Mouse (Mus musculus) midbrain, embryonic 12.5 days (tissue): ENCODE results near the gene Mtus2. TPM values are rescaled to one million over a fixed set of nuclear protein-coding genes. Genes with fewer than 3 reads are reported as not detected.
A peak's percentile ranks its signal among the peaks of the same experiment; 100 is the strongest.

ENCODE experiments used
- ATAC-seq: fragments of 200-750 bp; cut with Nextera tagmentation; 2 replicates; pipeline ENCODE4 v1.8.0; 2017; ENCODE audit warnings: low read depth, moderate TSS enrichment, moderate library complexity; ENCODE audit not compliant: low FRiP score
- H3K27ac ChIP-seq: fragments of 300-500 bp; sonication (generic); replicated peaks from 2 replicates; pipeline ENCODE4 v1.5.1; 2016; ENCODE audit warnings: mild to moderate bottlenecking
- H3K27me3 ChIP-seq: fragments of 300-500 bp; sonication (generic); 2 replicates; pipeline ENCODE4 v1.6.1; 2016; ENCODE audit warnings: mild to moderate bottlenecking
- H3K36me3 ChIP-seq: fragments of 300-500 bp; sonication (generic); 2 replicates; pipeline ENCODE4 v1.6.1; 2016
- H3K4me1 ChIP-seq: fragments of 300-500 bp; sonication (generic); 2 replicates; pipeline ENCODE4 v1.6.1; 2016
- H3K4me2 ChIP-seq: fragments of 300-500 bp; sonication (generic); replicated peaks from 2 replicates; pipeline ENCODE4 v1.6.1; 2016; ENCODE audit warnings: mild to moderate bottlenecking, moderate library complexity
- H3K4me3 ChIP-seq: fragments of 300-500 bp; sonication (generic); 2 replicates; pipeline ENCODE4 v1.5.1; 2016; ENCODE audit warnings: mild to moderate bottlenecking
- H3K9ac ChIP-seq: fragments of 300-500 bp; sonication (generic); replicated peaks from 2 replicates; pipeline ENCODE4 v1.6.1; 2016; ENCODE audit warnings: mild to moderate bottlenecking, moderate library complexity
- H3K9me3 ChIP-seq: fragments of 300-500 bp; sonication (generic); 2 replicates; pipeline ENCODE4 v1.6.1; 2016; ENCODE audit warnings: mild to moderate bottlenecking
- WGBS: fragments of 180-500 bp; shearing (Covaris S2); methylation state at CpG from one replicate; pipeline ENCODE4 v1.1.7; 2016; 5-methylcytosine and 5-hydroxymethylcytosine counted together
- polyA plus RNA-seq: library from polyadenylated mRNA; unstranded; fragments of >200 nt; fragmentation: Nextera tagmentation; extraction: Ambion mirVana; gene quantifications from 2 replicates; pipeline ENCODE4 v1.2.1, GENCODE M21; 2016

Gene Mtus2
- polyA plus RNA-seq, 1 experiment from 2014 or later, result 25.4 TPM

DNA sequence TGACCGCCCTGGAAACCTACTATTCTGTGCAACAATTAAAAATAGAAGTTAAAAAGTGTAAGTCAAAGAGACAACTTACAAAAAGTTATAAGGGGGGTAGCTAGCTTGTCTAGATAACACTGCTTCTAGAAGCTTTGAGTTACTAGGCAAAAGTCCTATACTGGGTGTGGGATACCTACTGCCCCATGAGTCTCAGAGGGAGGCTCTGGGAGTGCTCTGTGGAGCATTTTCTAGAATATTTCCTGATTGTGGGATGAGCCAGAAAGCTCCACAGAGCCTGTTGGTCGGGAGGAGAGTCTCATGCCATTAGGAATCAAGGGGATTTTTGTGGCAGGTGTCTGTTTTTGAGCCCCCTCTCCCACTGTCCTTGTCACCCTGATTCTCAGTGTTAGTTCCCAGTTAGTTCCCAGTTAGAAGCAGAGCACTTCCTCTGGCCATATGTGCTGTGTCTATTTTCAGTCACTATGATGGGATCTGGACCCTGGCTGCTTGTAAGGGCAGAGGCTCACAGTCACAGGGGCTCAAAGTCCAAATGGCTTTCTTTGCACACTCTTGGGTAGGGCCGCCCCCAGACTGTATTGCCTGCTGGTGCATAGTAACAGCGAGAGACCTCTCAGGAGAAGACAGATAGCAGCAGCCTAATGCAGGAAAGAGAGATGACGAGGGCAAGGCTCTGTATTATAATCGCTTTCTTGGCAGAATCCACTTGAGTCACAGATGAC lies 57.2 kb downstream of the Mtus2 start:
- Histone ChIP-seq H3K27ac (no peak overlapping the region), H3K27me3 (no peaks in the 10 kb centered on the region), H3K4me2 (no peak overlapping the region), H3K4me3 (no peak overlapping the region), H3K4me1 (no peaks in the 10 kb centered on the region), H3K9me3 (no peaks in the 10 kb centered on the region), H3K36me3 (no peaks in the 10 kb centered on the region), H3K9ac (no peak overlapping the region)
- no peak for ATAC-seq
- 81% methylated on average over 6 of the region's 6 CpGs for WGBS

DNA sequence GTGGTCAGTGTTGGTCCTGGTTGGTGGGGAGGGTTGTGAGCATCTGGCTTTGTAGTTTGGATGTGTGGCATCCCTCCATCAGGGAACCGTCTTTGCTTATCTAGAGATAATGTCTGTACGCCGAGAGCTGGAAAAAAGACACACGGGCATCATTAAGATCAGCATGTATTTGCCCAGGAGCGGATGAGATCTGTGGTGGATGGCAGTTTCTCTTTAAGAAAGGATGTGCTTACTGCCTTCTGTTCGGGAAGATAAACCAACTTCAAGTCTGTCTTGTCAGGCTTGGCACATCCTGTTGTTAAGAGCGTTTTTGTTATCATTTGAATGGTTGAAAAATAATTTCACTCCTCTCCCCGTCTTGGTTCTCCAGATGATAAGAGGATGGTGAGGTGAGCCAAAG lies 58.3 kb downstream of the Mtus2 start:
- no peaks in the 10 kb centered on the region for H3K9me3 ChIP-seq
- H3K27ac ChIP-seq, result no peak overlapping the region
- 83% methylated on average over 8 of the region's 8 CpGs for WGBS
- H3K9ac ChIP-seq, result no peak overlapping the region
- no peaks in the 10 kb centered on the region for H3K27me3 ChIP-seq
- ATAC-seq, result no peak
- no peak overlapping the region for H3K4me2 ChIP-seq
- no peaks in the 10 kb centered on the region for H3K4me1 ChIP-seq
- H3K4me3 ChIP-seq, result no peak overlapping the region
- no peaks in the 10 kb centered on the region for H3K36me3 ChIP-seq

DNA sequence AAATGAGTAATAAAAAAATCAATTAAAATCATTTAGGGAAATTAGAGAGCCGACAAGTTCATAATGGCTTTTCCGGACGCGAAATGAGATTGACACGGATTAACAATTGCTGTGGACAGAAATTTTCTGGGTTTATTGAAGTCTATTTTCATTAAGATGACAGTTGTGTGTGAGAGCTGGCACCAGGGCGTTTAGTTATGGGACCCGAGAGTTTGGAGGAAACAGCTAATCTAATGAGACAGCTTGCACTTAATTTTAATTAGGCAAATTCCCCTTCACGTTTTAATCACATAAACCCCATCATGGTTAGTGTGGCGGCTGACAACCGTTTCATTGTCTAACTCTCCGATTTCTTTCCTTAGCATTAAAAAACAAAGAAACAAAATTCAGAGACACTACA lies 60.3 kb downstream of the Mtus2 start:
- Histone ChIP-seq H3K4me1 (no peaks in the 10 kb centered on the region), H3K27me3 (no peaks in the 10 kb centered on the region), H3K36me3 (no peaks in the 10 kb centered on the region), H3K4me3 (no peak overlapping the region), H3K4me2 (no peak overlapping the region), H3K27ac (no peak overlapping the region), H3K9ac (no peak overlapping the region), H3K9me3 (no peaks in the 10 kb centered on the region)
- WGBS, result 82% methylated on average over 11 of the region's 11 CpGs
- no peak for ATAC-seq

DNA sequence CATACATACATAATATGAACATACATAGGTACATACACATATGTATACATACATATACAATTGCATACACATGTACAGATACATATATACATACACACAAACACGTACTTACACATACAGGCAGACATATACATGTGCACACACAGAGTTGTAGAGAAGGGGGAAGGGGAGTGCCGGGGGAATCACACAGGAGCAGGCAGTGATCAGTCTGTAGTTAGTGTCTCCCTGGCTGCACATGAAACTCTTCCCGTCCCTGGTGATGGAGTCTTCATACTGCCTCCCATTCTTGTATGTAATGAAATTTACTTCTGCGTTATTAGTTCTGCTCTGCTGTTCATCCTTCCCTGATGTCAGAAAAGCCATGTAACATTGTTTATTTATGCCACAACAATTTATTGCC lies 65.7 kb downstream of the Mtus2 start:
- Histone ChIP-seq H3K9ac (no peak overlapping the region), H3K27ac (no peak overlapping the region), H3K4me1 (no peaks in the 10 kb centered on the region), H3K36me3 (no peaks in the 10 kb centered on the region), H3K4me2 (no peak overlapping the region), H3K9me3 (no peaks in the 10 kb centered on the region), H3K27me3 (no peaks in the 10 kb centered on the region), H3K4me3 (no peak overlapping the region)
- ATAC-seq, result no peak
- WGBS, result 88% methylated on average over 4 of the region's 4 CpGs

DNA sequence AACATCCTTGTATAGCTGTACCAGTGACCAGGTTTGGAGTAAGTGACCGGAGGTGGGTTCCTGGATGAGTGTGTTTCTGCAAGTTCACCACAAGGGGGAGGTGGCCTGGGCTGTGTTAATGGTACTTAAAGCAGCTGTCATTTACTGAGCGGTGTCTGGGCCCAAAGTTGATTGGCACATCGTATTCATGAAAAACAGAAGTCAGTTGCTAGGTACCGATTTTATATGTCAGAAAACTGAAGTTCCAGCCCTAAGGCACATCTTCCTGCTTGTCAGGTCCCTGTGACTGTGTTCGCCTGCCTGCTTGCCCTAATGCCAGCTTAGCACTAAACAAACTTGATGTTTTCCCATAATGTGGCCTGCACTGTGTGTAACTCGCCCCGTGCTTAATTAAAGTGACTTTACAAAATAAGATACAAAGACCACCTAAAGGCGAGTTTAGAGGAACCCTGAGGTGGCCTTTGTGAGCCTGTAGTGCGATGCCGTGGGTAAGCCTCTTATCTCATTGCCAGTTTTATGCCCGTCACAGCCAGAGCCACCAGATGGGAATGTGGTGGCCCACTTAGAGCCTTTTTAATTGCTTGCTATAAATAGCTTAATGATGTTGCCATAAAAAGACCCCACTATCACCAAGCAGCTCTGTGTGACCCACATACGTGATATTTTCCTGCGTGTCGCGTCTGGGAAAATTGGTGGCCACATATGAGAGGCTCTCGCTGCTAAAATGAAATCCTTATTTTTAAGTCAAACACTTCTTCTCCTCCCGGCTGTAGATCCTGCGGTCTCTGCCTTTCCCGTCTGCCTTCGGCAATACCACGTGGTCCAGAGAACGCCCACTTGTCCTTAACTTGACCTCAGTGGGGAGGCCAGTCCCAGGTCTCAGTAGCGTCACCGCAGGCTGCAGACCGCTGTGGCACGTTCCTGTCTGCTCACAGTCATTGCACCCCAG lies 69.6 kb downstream of the Mtus2 start:
- WGBS, result 55% methylated on average over 26 of the region's 26 CpGs
- ATAC-seq, result peak; percentile 47
- Histone ChIP-seq H3K27me3 (no peaks in the 10 kb centered on the region), H3K36me3 (no peaks in the 10 kb centered on the region), H3K4me2 (no peak overlapping the region), H3K9me3 (no peaks in the 10 kb centered on the region), H3K4me1 (no peaks in the 10 kb centered on the region), H3K4me3 (no peak overlapping the region), H3K27ac (no peak overlapping the region), H3K9ac (no peak overlapping the region)

- Histone ChIP-seq H3K27me3 (no peaks in the 10 kb centered on the region), H3K4me2 (no peak overlapping the region), H3K9ac (no peak overlapping the region), H3K4me3 (no peak overlapping the region), H3K27ac (no peak overlapping the region), H3K9me3 (no peaks in the 10 kb centered on the region), H3K4me1 (no peaks in the 10 kb centered on the region), H3K36me3 (no peaks in the 10 kb centered on the region)
- ATAC-seq, result no peak
- 62% methylated on average over 13 of the region's 13 CpGs for WGBS
These were observed 70.9 kb downstream of the Mtus2 start for GRCm38 (mm10) chr5:148027985-148028384.

DNA sequence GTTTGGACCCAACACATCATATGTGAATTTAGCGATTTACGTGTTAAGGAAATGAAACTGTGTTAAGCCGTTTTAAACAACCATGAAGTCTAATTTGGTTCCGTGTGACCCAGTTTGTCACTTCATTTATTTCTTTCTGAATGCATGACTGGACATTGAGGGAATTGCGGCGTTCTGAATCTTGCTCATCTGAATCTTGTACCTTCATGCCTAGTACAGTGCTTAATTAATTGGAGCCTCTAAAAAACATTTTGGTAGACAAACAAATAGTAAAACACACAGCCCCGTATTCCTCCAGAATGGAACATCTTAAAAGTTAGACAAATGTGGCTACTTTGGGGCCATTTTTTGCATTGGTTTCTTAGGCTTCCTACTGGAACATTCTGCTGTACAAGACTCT lies 84.5 kb downstream of the Mtus2 start:
- no peaks in the 10 kb centered on the region for H3K4me1 ChIP-seq
- no peaks in the 10 kb centered on the region for H3K36me3 ChIP-seq
- no peak overlapping the region for H3K27ac ChIP-seq
- WGBS, result 93% methylated on average over 7 of the region's 7 CpGs
- peaks cover 13% of the 10 kb centered on the region; the same call in 1 of the 2 replicates for H3K9me3 ChIP-seq
- H3K4me3 ChIP-seq, result no peak overlapping the region
- no peak overlapping the region for H3K9ac ChIP-seq
- ATAC-seq, result no peak
- no peak overlapping the region for H3K4me2 ChIP-seq
- no peaks in the 10 kb centered on the region for H3K27me3 ChIP-seq

DNA sequence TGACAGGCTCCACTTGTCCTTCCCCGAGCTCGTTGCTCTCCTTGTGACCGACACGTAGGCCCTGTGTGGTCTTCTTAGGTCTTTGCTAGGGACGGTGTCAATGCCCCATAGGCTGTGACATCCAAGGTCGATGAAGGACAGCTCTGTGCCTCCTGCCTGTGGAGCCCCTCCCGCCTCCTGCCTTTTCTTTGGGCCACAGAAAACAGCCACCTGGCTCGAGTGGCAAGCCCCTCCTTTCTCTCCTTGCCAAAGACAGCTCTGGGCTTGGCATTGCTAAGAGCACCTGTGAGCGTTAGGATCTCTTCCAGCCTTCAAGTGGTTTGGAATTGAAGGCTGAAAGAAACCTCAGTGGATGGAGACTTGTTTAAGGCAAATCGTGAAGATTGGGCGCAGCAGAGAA lies 91.1 kb downstream of the Mtus2 start:
- ATAC-seq, result no peak
- H3K27ac ChIP-seq, result no peak overlapping the region
- H3K27me3 ChIP-seq, result no peaks in the 10 kb centered on the region
- peaks cover 13% of the 10 kb centered on the region; the same call in 1 of the 2 replicates for H3K9me3 ChIP-seq
- 81% methylated on average over 11 of the region's 11 CpGs for WGBS
- no peak overlapping the region for H3K9ac ChIP-seq
- H3K4me3 ChIP-seq, result no peak overlapping the region
- no peaks in the 10 kb centered on the region for H3K4me1 ChIP-seq
- no peaks in the 10 kb centered on the region for H3K36me3 ChIP-seq
- no peak overlapping the region for H3K4me2 ChIP-seq

DNA sequence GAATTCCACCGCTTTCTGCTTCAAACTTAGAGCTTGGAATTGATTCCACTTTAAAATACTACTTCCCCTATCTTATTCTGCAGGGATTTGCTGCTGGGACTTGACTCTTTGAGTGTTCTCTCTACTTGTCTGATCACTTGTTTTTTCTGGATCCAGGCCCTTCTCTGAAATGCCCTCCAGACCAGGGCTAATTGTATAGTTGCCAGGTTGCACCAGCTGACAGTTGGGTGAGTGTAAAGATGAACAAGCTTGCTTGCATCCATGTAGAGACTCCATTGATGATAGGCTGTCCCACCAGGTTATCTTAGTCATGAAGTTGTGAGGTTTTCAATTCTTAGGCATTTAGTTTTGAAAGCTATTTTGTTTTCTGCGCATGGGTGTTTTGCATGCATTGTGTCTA lies 92.2 kb downstream of the Mtus2 start:
- no peak overlapping the region for H3K27ac ChIP-seq
- no peak overlapping the region for H3K9ac ChIP-seq
- peaks cover 5% of the 10 kb centered on the region; the same call in 1 of the 2 replicates for H3K9me3 ChIP-seq
- H3K27me3 ChIP-seq, result no peaks in the 10 kb centered on the region
- H3K4me3 ChIP-seq, result no peak overlapping the region
- no peak overlapping the region for H3K4me2 ChIP-seq
- 93% methylated on average over 2 of the region's 2 CpGs for WGBS
- no peak for ATAC-seq
- H3K4me1 ChIP-seq, result no peaks in the 10 kb centered on the region
- H3K36me3 ChIP-seq, result no peaks in the 10 kb centered on the region

- Histone ChIP-seq H3K9me3 (no peaks in the 10 kb centered on the region), H3K27me3 (no peaks in the 10 kb centered on the region), H3K4me1 (no peaks in the 10 kb centered on the region), H3K9ac (no peak overlapping the region), H3K4me2 (no peak overlapping the region), H3K36me3 (no peaks in the 10 kb centered on the region), H3K4me3 (no peak overlapping the region), H3K27ac (no peak overlapping the region)
- 79% methylated on average over 13 of the region's 13 CpGs for WGBS
- no peak for ATAC-seq
These were observed 95.9 kb downstream of the Mtus2 start for GRCm38 (mm10) chr5:148052846-148053608.

DNA sequence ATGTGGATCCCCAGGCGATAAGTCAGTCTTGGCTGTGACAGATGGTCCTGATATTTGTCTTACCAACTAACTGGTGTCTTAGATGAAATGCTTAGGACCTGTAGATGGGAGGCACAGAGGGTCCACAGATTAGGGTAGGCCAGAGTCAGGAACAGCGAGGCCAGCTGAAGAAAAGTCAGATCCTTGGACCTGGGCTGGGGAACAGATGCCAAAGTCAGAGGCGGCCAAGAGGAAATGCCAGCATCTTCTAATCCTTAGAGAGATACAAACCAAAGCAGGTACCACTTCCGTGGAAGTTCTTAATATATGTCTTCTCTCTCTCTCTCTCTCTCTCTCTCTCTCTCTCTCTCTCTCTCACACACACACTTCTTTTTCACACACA lies 96.5 kb downstream of the Mtus2 start:
- Histone ChIP-seq H3K4me3 (no peak overlapping the region), H3K27me3 (no peaks in the 10 kb centered on the region), H3K27ac (no peak overlapping the region), H3K4me1 (no peaks in the 10 kb centered on the region), H3K9me3 (no peaks in the 10 kb centered on the region), H3K36me3 (no peaks in the 10 kb centered on the region), H3K9ac (no peak overlapping the region), H3K4me2 (no peak overlapping the region)
- ATAC-seq, result no peak
- 84% methylated on average over 4 of the region's 4 CpGs for WGBS

DNA sequence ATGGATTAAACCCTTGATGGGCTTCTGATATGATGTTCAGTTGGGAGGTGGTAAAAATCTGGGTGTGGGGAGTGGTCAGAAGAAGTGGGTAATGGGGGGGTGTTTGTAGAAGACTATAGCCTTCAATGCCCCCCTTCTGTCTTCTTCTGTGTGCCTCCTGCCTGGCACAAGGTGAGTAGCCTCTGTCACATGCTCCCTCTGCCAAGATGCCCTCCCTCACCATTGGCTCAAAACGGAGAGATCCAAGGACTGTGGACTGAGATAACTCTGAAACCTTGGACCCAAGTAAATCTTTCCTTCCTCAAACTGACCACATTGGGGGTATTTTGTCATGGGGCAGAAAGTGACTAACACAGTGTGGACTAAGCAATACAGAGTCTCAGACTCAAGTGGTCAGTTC lies 99.7 kb downstream of the Mtus2 start:
- Histone ChIP-seq H3K4me2 (no peak overlapping the region), H3K27me3 (no peaks in the 10 kb centered on the region), H3K4me3 (no peak overlapping the region), H3K27ac (no peak overlapping the region), H3K4me1 (no peaks in the 10 kb centered on the region), H3K9ac (no peak overlapping the region), H3K36me3 (no peaks in the 10 kb centered on the region), H3K9me3 (0 out of 2 replicates have a peak, but pooled peaks cover 3% of the 10 kb centered on the region)
- 79% methylated on average over 1 of the region's 1 CpGs for WGBS
- ATAC-seq, result no peak
